Mouse (Mus musculus) activated CD4-positive, CD25-positive, alpha-beta regulatory T cell, adult 4 months (primary cell): ENCODE measurements around the gene Gm21866. TPM values are rescaled to one million over a fixed set of nuclear protein-coding genes. Genes with fewer than 3 reads are reported as not detected.
"Not testable (repeated sequence)": the region's sequence is repeated elsewhere in the genome, so short reads cannot be mapped to it uniquely, and the experiment has no call there.

Experiments used
- ATAC-seq: one replicate; pipeline ENCODE4 v1.8.0; 2017
- polyA plus RNA-seq, 2 experiments: library from polyadenylated mRNA; unstranded; fragments of 100-300 nt; shearing (Covaris generic); gene quantifications; one replicate each; pipeline ENCODE4 v1.2.1; 2017

Gene Gm21866
- not detected for polyA plus RNA-seq

DNA sequence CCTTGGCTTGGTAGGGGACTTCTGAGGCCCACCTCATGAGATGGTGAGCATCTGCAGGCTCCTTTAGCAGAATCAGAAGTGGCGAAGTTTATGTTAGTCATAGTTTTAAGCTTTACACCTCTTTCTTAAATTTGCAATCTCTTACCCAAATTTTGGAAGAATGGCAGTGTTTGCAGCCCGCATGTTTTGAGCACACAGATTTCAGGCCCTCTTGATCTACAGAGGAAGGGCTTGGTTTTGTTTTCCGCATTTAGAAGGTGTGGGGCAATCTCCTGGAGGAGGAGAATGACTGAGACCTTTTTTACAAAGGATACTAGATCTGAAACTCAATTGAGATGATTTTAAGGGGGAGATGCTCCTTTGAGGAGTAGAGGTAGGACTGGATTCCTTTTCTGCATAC, at the start of gene Gm21866:
Gene Gm21866 (minus strand): TSS at position 101 of the 400 bp plus-strand sequence.
- ATAC-seq = not testable (repeated sequence)

- ATAC-seq = not testable (repeated sequence)
Observed at GRCm38 (mm10) chrY:13493726-13494125, 28.3 kb upstream of the Gm21866 start, which contains the start of gene Gm20773. TSS of gene Gm20773 (plus strand) at chrY:13494026.

Other genes with a start within 250 kb of the Gm21866 start
- not detected for gene Gm21828, start 241.7 kb downstream of the Gm21866 start, polyA plus RNA-seq
- gene Gm21440, start 213.2 kb downstream of the Gm21866 start, polyA plus RNA-seq = not detected
- gene Gm21454, start 213.1 kb downstream of the Gm21866 start, polyA plus RNA-seq = not detected
- gene Gm21725, start 116.5 kb downstream of the Gm21866 start, polyA plus RNA-seq = not detected
- not detected for gene Gm20773, start 28.4 kb upstream of the Gm21866 start, polyA plus RNA-seq